Mouse (Mus musculus) kidney, adult 2 months (tissue): ENCODE data around the gene Kcnmb3.

ENCODE experiments used
- CTCF ChIP-seq: fragments of 200-500 bp; conservative IDR thresholded peaks from 2 replicates; pipeline ENCODE4 v1.5.1; 2011; ENCODE audit warnings: low read depth, mild to moderate bottlenecking, control low read depth, low read length, moderate library complexity, mixed read lengths; ENCODE audit not compliant: insufficient read depth, insufficient read length
- POLR2A ChIP-seq: fragments of 200-500 bp; IDR thresholded peaks from one replicate; pipeline ENCODE4 v1.6.1; 2011; ENCODE audit warnings: low read depth, low read length, control low read depth

GRCm38 (mm10) chr3:32428361-32428760, 63.7 kb downstream of the Kcnmb3 start:
- TF ChIP-seq POLR2A (no peak), CTCF (no peak)
